In genomic region chr16:44745471-44745865, GRCm38 (mm10) we compare ENCODE assay signal across 8 mouse cellular contexts. TPM values are rescaled to one million over a fixed set of nuclear protein-coding genes. Genes with fewer than 3 reads are reported as not detected.
A peak's percentile ranks its signal among the peaks of the same experiment; 100 is the strongest.
DNase-seq lines count a peak whose midpoint lies in the region; ATAC-seq and TF ChIP-seq lines count a peak whose summit lies in the region.

No protein-coding gene starts in this region.

- peaks cover 10% of the 10 kb centered on the region; the same call in 1 of the 2 replicates for H3K36me3 ChIP-seq in liver, adult 2 months (ENCODE audit: control insufficient read depth, insufficient read depth, low read length)
- H3K36me3 ChIP-seq in embryonic facial prominence, embryonic 11.5 days (replicated peaks; ENCODE audit: control insufficient read depth, insufficient read depth, low read depth, low read length) = no peaks in the 10 kb centered on the region
- H3K36me3 ChIP-seq in intestine, embryonic 14.5 days (ENCODE audit: control insufficient read depth, insufficient read depth, low read length) = peaks cover 21% of the 10 kb centered on the region; the same call in 1 of the 2 replicates

- no peaks in the 10 kb centered on the region for H3K4me1 ChIP-seq in liver, adult 2 months (ENCODE audit: control insufficient read depth, insufficient read depth, low read length)
- no peaks in the 10 kb centered on the region for H3K4me1 ChIP-seq in embryonic facial prominence, embryonic 11.5 days (ENCODE audit: control insufficient read depth, insufficient read depth, low read length)
- peaks cover 13% of the 10 kb centered on the region; the same call in 1 of the 2 replicates for H3K4me1 ChIP-seq in intestine, embryonic 14.5 days (replicated peaks; ENCODE audit: control insufficient read depth, insufficient read depth, low read length)

- H3K4me3 ChIP-seq in liver, adult 2 months (ENCODE audit: insufficient read depth, low read depth, low read length) = peak overlapping the region; percentile 71
- H3K4me3 ChIP-seq in embryonic facial prominence, embryonic 11.5 days (ENCODE audit: low read depth, low read length) = peak overlapping the region; percentile 85
- H3K4me3 ChIP-seq in intestine, embryonic 14.5 days (ENCODE audit: low read depth, low read length) = peak overlapping the region; percentile 90

- H3K9ac ChIP-seq in liver, adult 2 months (ENCODE audit: low read depth, low read length) = peak overlapping the region; percentile 71
- peak overlapping the region; percentile 82 for H3K9ac ChIP-seq in embryonic facial prominence, embryonic 11.5 days (replicated peaks; ENCODE audit: low read length)
- peak overlapping the region; percentile 91 for H3K9ac ChIP-seq in intestine, embryonic 14.5 days (ENCODE audit: low read length)

- H3K27me3 ChIP-seq in liver, adult 2 months (ENCODE audit: control insufficient read depth, insufficient read depth, low read length) = no peaks in the 10 kb centered on the region
- H3K27me3 ChIP-seq in embryonic facial prominence, embryonic 11.5 days (ENCODE audit: control insufficient read depth, insufficient read depth, low read length) = no peaks in the 10 kb centered on the region
- H3K27me3 ChIP-seq in intestine, embryonic 14.5 days (replicated peaks; ENCODE audit: control insufficient read depth, insufficient read depth, low read length) = no peaks in the 10 kb centered on the region

- peak overlapping the region; percentile 68 for H3K4me2 ChIP-seq in embryonic facial prominence, embryonic 11.5 days (ENCODE audit: low read depth, low read length)
- peak overlapping the region; percentile 88 for H3K4me2 ChIP-seq in intestine, embryonic 14.5 days (ENCODE audit: low read length)

- H3K79me2 ChIP-seq in liver, adult 2 months (ENCODE audit: control insufficient read depth, insufficient read depth, low read length) = no peaks in the 10 kb centered on the region; the same call in 1 of the 2 replicates

- TF ChIP-seq CTCF in liver, adult 2 months (IDR thresholded peaks at IDR 0.05; ENCODE audit: low read depth, low read length) = no peak

- H3K27ac ChIP-seq in liver, adult 2 months (replicated peaks; ENCODE audit: insufficient read depth, low read depth, low read length) = peak overlapping the region; percentile 69; the same call in 1 of the 2 replicates
- peak overlapping the region; percentile 94 for H3K27ac ChIP-seq in embryonic facial prominence, embryonic 11.5 days (replicated peaks; ENCODE audit: low read depth, low read length)
- peak overlapping the region; percentile 96 for H3K27ac ChIP-seq in intestine, embryonic 14.5 days (ENCODE audit: low read depth)

- no peak for DNase-seq in liver, adult 2 months (ENCODE audit: extremely low read depth, low read depth, low spot score)
- DNase-seq in liver = no peak
- no peak for DNase-seq in embryonic facial prominence, embryonic 11.5 days (ENCODE audit: low spot score)
- no peak for DNase-seq in intestine, embryonic 14.5 days (ENCODE audit: low spot score)
- no peak for DNase-seq in frontal cortex, postnatal 10 days (ENCODE audit: low spot score in 2 of 2)
- no peak for DNase-seq in spleen, postnatal 10 days (ENCODE audit: low spot score in 2 of 2)
- DNase-seq in spleen, postnatal 36 days (ENCODE audit: low spot score in 2 of 2) = no peak

- 3% methylated on average over 14 of the region's 14 CpGs for WGBS in liver, adult 2 months
- WGBS in embryonic facial prominence, embryonic 11.5 days = 7% methylated on average over 14 of the region's 14 CpGs
- WGBS in intestine, embryonic 14.5 days = 8% methylated on average over 14 of the region's 14 CpGs

- H3K9me3 ChIP-seq in embryonic facial prominence, embryonic 11.5 days (replicated peaks; ENCODE audit: control insufficient read depth, low read length) = no peaks in the 10 kb centered on the region
- no peaks in the 10 kb centered on the region for H3K9me3 ChIP-seq in intestine, embryonic 14.5 days (ENCODE audit: control insufficient read depth, low read length)

- ATAC-seq in embryonic facial prominence, embryonic 11.5 days (replicated peaks; ENCODE audit: insufficient number of reproducible peaks, low FRiP score, low TSS enrichment, low read depth) = peak; percentile 10; the same call in 1 of the 2 replicates
- ATAC-seq in intestine, embryonic 14.5 days (replicated peaks; ENCODE audit: low FRiP score, low TSS enrichment, low read depth) = peak; percentile 9; the same call in 1 of the 2 replicates
- ATAC-seq in monocyte, adult 5-6 weeks (replicated peaks; ENCODE audit: insufficient number of reproducible peaks, low FRiP score, low TSS enrichment, poor library complexity, severe bottlenecking) = 0 out of 2 replicates have a peak, but pooled peaks have one; percentile 4

- no peak for TF ChIP-seq POLR2A in liver, adult 2 months (IDR thresholded peaks at IDR 0.05; ENCODE audit: extremely low read depth, insufficient read depth, low read length)

RNA-seq across cellular contexts. Expression of gene Gtpbp8, which starts 0.7 kb away (rescaled TPM):
- 11.0 and 11.2 TPM in 2 replicates for total RNA-seq in liver, adult 2 months (2014; rRNA removed)
- 3.7 and 3.8 TPM in 2 replicates for polyA plus RNA-seq in liver, adult 2 months (2012; rRNA removed)
- 29.3 and 32.5 TPM in 2 replicates for polyA plus RNA-seq in embryonic facial prominence, embryonic 11.5 days (2014; fragmentation: Nextera tagmentation; extraction: Ambion mirVana)
- polyA plus RNA-seq in intestine, embryonic 14.5 days (2014; fragmentation: Nextera tagmentation; extraction: Ambion mirVana) = 27.2 and 30.5 TPM in 2 replicates
- total RNA-seq in monocyte, adult 5-6 weeks (2017) = 4.6 to 10.2 TPM (median 8.2 TPM) in 3 replicates

RNA-seq across cellular contexts. Expression of gene Cd200r1, which starts 20.1 kb away (rescaled TPM):
- 1.3 and 1.8 TPM in 2 replicates for total RNA-seq in liver, adult 2 months (2014; rRNA removed)
- 0.29 and 0.31 TPM in 2 replicates for polyA plus RNA-seq in liver, adult 2 months (2012; rRNA removed)
- 0.63 and 0.95 TPM in 2 replicates for polyA plus RNA-seq in embryonic facial prominence, embryonic 11.5 days (2014; fragmentation: Nextera tagmentation; extraction: Ambion mirVana)
- polyA plus RNA-seq in intestine, embryonic 14.5 days (2014; fragmentation: Nextera tagmentation; extraction: Ambion mirVana) = 0.88 and 0.99 TPM in 2 replicates
- total RNA-seq in monocyte, adult 5-6 weeks (2017) = 2.0 to 11.8 TPM (median 6.8 TPM) in 3 replicates

RNA-seq across cellular contexts. Expression of gene Nepro, which starts 21.4 kb away (rescaled TPM):
- total RNA-seq in liver, adult 2 months (2014; rRNA removed) = 4.4 and 4.6 TPM in 2 replicates
- polyA plus RNA-seq in liver, adult 2 months (2012; rRNA removed) = 2.1 and 2.4 TPM in 2 replicates
- 12.6 and 14.5 TPM in 2 replicates for polyA plus RNA-seq in embryonic facial prominence, embryonic 11.5 days (2014; fragmentation: Nextera tagmentation; extraction: Ambion mirVana)
- 11.3 and 12.8 TPM in 2 replicates for polyA plus RNA-seq in intestine, embryonic 14.5 days (2014; fragmentation: Nextera tagmentation; extraction: Ambion mirVana)
- total RNA-seq in monocyte, adult 5-6 weeks (2017) = 7.9 to 14.6 TPM (median 11.3 TPM) in 3 replicates
